Mouse (Mus musculus) midbrain, embryonic 14.5 days (tissue): ENCODE measurements around the gene Tor1aip2. TPM values are rescaled to one million over a fixed set of nuclear protein-coding genes. Genes with fewer than 3 reads are reported as not detected.
A peak's percentile ranks its signal among the peaks of the same experiment; 100 is the strongest.

Source experiments
- ATAC-seq: fragments of 200-750 bp; cut with Nextera tagmentation; 2 replicates; pipeline ENCODE4 v1.8.0; 2017; ENCODE audit warnings: moderate number of reproducible peaks, moderate library complexity; ENCODE audit not compliant: low FRiP score, low TSS enrichment
- DNase-seq: peaks from one replicate; pipeline ENCODE4 v3.0.0-alpha.2; 2015
- H3K27ac ChIP-seq: fragments of 300-500 bp; sonication (generic); replicated peaks from 2 replicates; pipeline ENCODE4 v1.5.1; 2014; ENCODE audit warnings: mild to moderate bottlenecking, low read depth, low read length, moderate library complexity
- H3K27me3 ChIP-seq: fragments of 300-500 bp; sonication (generic); 2 replicates; pipeline ENCODE4 v1.6.1; 2014; ENCODE audit warnings: low read length, control low read depth, mixed read lengths; ENCODE audit not compliant: control insufficient read depth, insufficient read depth
- H3K36me3 ChIP-seq: fragments of 300-500 bp; sonication (generic); 2 replicates; pipeline ENCODE4 v1.6.1; 2014; ENCODE audit warnings: low read length, control low read depth; ENCODE audit not compliant: control insufficient read depth, insufficient read depth
- H3K4me1 ChIP-seq: fragments of 300-500 bp; sonication (generic); 2 replicates; pipeline ENCODE4 v1.6.1; 2014; ENCODE audit warnings: mild to moderate bottlenecking, antibody characterized with exemption, low read length, control low read depth; ENCODE audit not compliant: control insufficient read depth, insufficient read depth
- H3K4me2 ChIP-seq: fragments of 300-500 bp; sonication (generic); 2 replicates; pipeline ENCODE4 v1.6.1; 2014; ENCODE audit warnings: mild to moderate bottlenecking, low read length, moderate library complexity
- H3K4me3 ChIP-seq: fragments of 300-500 bp; sonication (generic); replicated peaks from 2 replicates; pipeline ENCODE4 v1.5.1; 2014; ENCODE audit warnings: low read depth, low read length
- H3K9ac ChIP-seq: fragments of 300-500 bp; sonication (generic); replicated peaks from 2 replicates; pipeline ENCODE4 v1.6.1; 2014; ENCODE audit warnings: mild to moderate bottlenecking, low read length, moderate library complexity
- H3K9me3 ChIP-seq: fragments of 300-500 bp; sonication (generic); 2 replicates; pipeline ENCODE4 v1.6.1; 2016; ENCODE audit warnings: low read length, control low read depth, mixed read lengths; ENCODE audit not compliant: control insufficient read depth
- WGBS: fragments of 180-500 bp; shearing (Covaris S2); extraction: QIAGEN DNeasy Blood & Tissue Kit; methylation state at CpG from one replicate; pipeline ENCODE4 v1.1.7; 2014; 5-methylcytosine and 5-hydroxymethylcytosine counted together
- polyA plus RNA-seq: library from polyadenylated mRNA; unstranded; fragments of >200 nt; fragmentation: Nextera tagmentation; extraction: Ambion mirVana; gene quantifications from 2 replicates; pipeline ENCODE4 v1.2.1, GENCODE M21; 2014

Tor1aip2 gene
- polyA plus RNA-seq, 1 experiment from 2014 or later, result 78.1 TPM

GRCm38 (mm10) chr1:156108400-156108799 is 73.2 kb downstream of the Tor1aip2 start:
- Histone ChIP-seq H3K27me3 (no peaks in the 10 kb centered on the region), H3K9ac (no peak overlapping the region), H3K36me3 (no peaks in the 10 kb centered on the region), H3K4me3 (no peak overlapping the region), H3K4me2 (no peak overlapping the region), H3K27ac (no peak overlapping the region; the same call in 1 of the 2 replicates), H3K4me1 (peaks cover 9% of the 10 kb centered on the region; the same call in 1 of the 2 replicates), H3K9me3 (no peaks in the 10 kb centered on the region; the same call in 1 of the 2 replicates)
- DNase-seq (peak; percentile 25), ATAC-seq (no peak)
- 35% methylated on average over 10 of the region's 10 CpGs for WGBS

- no peak overlapping the region for H3K4me3 ChIP-seq
- no peak for ATAC-seq
- no peaks in the 10 kb centered on the region for H3K36me3 ChIP-seq
- 82% methylated on average over 9 of the region's 9 CpGs for WGBS
- no peaks in the 10 kb centered on the region for H3K9me3 ChIP-seq
- no peak overlapping the region for H3K27ac ChIP-seq
- H3K4me1 ChIP-seq, result peaks cover 9% of the 10 kb centered on the region; the same call in 1 of the 2 replicates
- DNase-seq, result no peak
- H3K4me2 ChIP-seq, result no peak overlapping the region
- no peaks in the 10 kb centered on the region for H3K27me3 ChIP-seq
- H3K9ac ChIP-seq, result no peak overlapping the region
These were observed 75.9 kb downstream of the Tor1aip2 start for GRCm38 (mm10) chr1:156111090-156111489.

GRCm38 (mm10) chr1:156111728-156112127 is 76.5 kb downstream of the Tor1aip2 start:
- Histone ChIP-seq H3K27me3 (no peaks in the 10 kb centered on the region), H3K9ac (no peak overlapping the region), H3K4me1 (peaks cover 9% of the 10 kb centered on the region; the same call in 1 of the 2 replicates), H3K4me3 (no peak overlapping the region), H3K27ac (peak overlapping the region; percentile 41; the same call in 1 of the 2 replicates), H3K36me3 (no peaks in the 10 kb centered on the region), H3K4me2 (peak overlapping the region; percentile 19), H3K9me3 (no peaks in the 10 kb centered on the region)
- DNase-seq (no peak), ATAC-seq (no peak)
- 26% methylated on average over 12 of the region's 12 CpGs for WGBS

- no peak overlapping the region for H3K27ac ChIP-seq
- DNase-seq, result no peak
- H3K36me3 ChIP-seq, result no peaks in the 10 kb centered on the region
- peaks cover 9% of the 10 kb centered on the region; the same call in 1 of the 2 replicates for H3K4me1 ChIP-seq
- ATAC-seq, result no peak
- no peaks in the 10 kb centered on the region for H3K9me3 ChIP-seq
- 49% methylated on average over 7 of the region's 7 CpGs for WGBS
- no peak overlapping the region for H3K9ac ChIP-seq
- no peak overlapping the region for H3K4me3 ChIP-seq
- no peaks in the 10 kb centered on the region for H3K27me3 ChIP-seq
- peak overlapping the region; percentile 19 for H3K4me2 ChIP-seq
These were observed 76.9 kb downstream of the Tor1aip2 start for GRCm38 (mm10) chr1:156112142-156112541.

GRCm38 (mm10) chr1:156113884-156114499 is 78.8 kb downstream of the Tor1aip2 start:
- no peaks in the 10 kb centered on the region for H3K36me3 ChIP-seq
- H3K4me3 ChIP-seq, result no peak overlapping the region
- H3K4me1 ChIP-seq, result peaks cover 6% of the 10 kb centered on the region; the same call in 1 of the 2 replicates
- no peak for ATAC-seq
- no peaks in the 10 kb centered on the region for H3K27me3 ChIP-seq
- WGBS, result 88% methylated on average over 8 of the region's 8 CpGs
- no peak overlapping the region for H3K9ac ChIP-seq
- no peak overlapping the region for H3K27ac ChIP-seq
- H3K4me2 ChIP-seq, result no peak overlapping the region
- H3K9me3 ChIP-seq, result no peaks in the 10 kb centered on the region
- DNase-seq, result no peak

- WGBS, result 81% methylated on average over 3 of the region's 3 CpGs
- no peak overlapping the region for H3K9ac ChIP-seq
- no peaks in the 10 kb centered on the region for H3K27me3 ChIP-seq
- no peaks in the 10 kb centered on the region for H3K9me3 ChIP-seq
- peaks cover 3% of the 10 kb centered on the region; the same call in 1 of the 2 replicates for H3K4me1 ChIP-seq
- H3K27ac ChIP-seq, result no peak overlapping the region
- H3K4me2 ChIP-seq, result no peak overlapping the region
- H3K4me3 ChIP-seq, result no peak overlapping the region
- no peaks in the 10 kb centered on the region for H3K36me3 ChIP-seq
- DNase-seq (no peak), ATAC-seq (no peak)
These were observed 81.6 kb downstream of the Tor1aip2 start for GRCm38 (mm10) chr1:156116770-156117169.

Other genes with a start within 250 kb of the Tor1aip2 start
- gene Qsox1, start 222.5 kb upstream of the Tor1aip2 start, polyA plus RNA-seq, result 7.6 and 11.5 TPM in 2 replicates
- 14.6 and 16.0 TPM in 2 replicates for gene Cep350, start 62.1 kb upstream of the Tor1aip2 start, polyA plus RNA-seq
- 19.0 and 21.5 TPM in 2 replicates for gene Tor1aip1, start 1.1 kb downstream of the Tor1aip2 start, polyA plus RNA-seq
- 4.7 and 7.4 TPM in 2 replicates for gene Fam163a, start 169.6 kb downstream of the Tor1aip2 start, polyA plus RNA-seq